Mouse (Mus musculus) CH12.LX (cell line): ENCODE measurements at regions not wholly inside any gene's neighbourhood (a gene's known extent, or its start where the extent isn't known, plus 50 kb on each side); places are given as distances from the start of the nearest gene placed in this dataset.

Experiments
- DNase-seq: peaks from one replicate; pipeline ENCODE4 v3.0.0-alpha.2; 2013; ENCODE audit errors: extremely low read depth
- H3K27ac ChIP-seq: 2 replicates; pipeline ENCODE4 v1.5.1; 2012; ENCODE audit warnings: low read depth, mild to moderate bottlenecking, control low read depth, moderate library complexity; ENCODE audit not compliant: insufficient read depth
- H3K27me3 ChIP-seq: replicated peaks from 2 replicates; pipeline ENCODE3; 2012; ENCODE audit warnings: inconsistent platforms
- H3K36me3 ChIP-seq, 2 experiments: replicated peaks in 1 of 2; 2 replicates each; pipeline versions ENCODE3 to v1.6.1; 2012; ENCODE audit warnings: inconsistent platforms in 1 of 2, low read length in 1 of 2, mild to moderate bottlenecking in 1 of 2, mixed read lengths in 1 of 2, moderate library complexity in 1 of 2; ENCODE audit not compliant: control insufficient read depth in 1 of 2, insufficient read depth in 1 of 2
- H3K4me1 ChIP-seq, 2 experiments: 2 replicates each; pipeline ENCODE4 v1.6.1; 2012; ENCODE audit warnings: inconsistent platforms in 1 of 2, moderate library complexity in 1 of 2; ENCODE audit not compliant: insufficient read depth in 2 of 2, control insufficient read depth in 1 of 2
- H3K4me2 ChIP-seq: 2 replicates; pipeline ENCODE4 v1.6.1; 2012; ENCODE audit warnings: low read depth, mild to moderate bottlenecking, control low read depth; ENCODE audit not compliant: poor library complexity, insufficient read depth, severe bottlenecking
- H3K4me3 ChIP-seq, 3 experiments: fragments of 150-350 bp in 1 of 3; sonication (generic) in 1 of 3; replicated peaks in 1 of 3; 2 replicates each; pipeline versions ENCODE3 to v1.5.1; 2011 to 2012; ENCODE audit warnings: low read depth in 2 of 3, low read length in 2 of 3, mild to moderate bottlenecking in 2 of 3, moderate library complexity in 2 of 3, control low read depth in 1 of 3, improper control_type of control experiment in 1 of 3, inconsistent platforms in 1 of 3, mixed read lengths in 1 of 3; ENCODE audit not compliant: poor library complexity in 1 of 3
- H3K79me2 ChIP-seq: replicated peaks from 2 replicates; pipeline ENCODE4 v1.6.1; 2012; ENCODE audit warnings: mild to moderate bottlenecking, moderate library complexity; ENCODE audit not compliant: control insufficient read depth, poor library complexity, insufficient read depth, severe bottlenecking; ENCODE audit errors: extremely low read depth
- H3K9ac ChIP-seq: 2 replicates; pipeline ENCODE4 v1.6.1; 2012; ENCODE audit warnings: low read depth, mild to moderate bottlenecking, control low read depth, moderate library complexity; ENCODE audit not compliant: insufficient read depth
- H3K9me3 ChIP-seq: replicated peaks from 2 replicates; pipeline ENCODE3; 2012; ENCODE audit warnings: low read length, inconsistent platforms, mixed read lengths
- CHD1 ChIP-seq: IDR thresholded peaks from 2 replicates; pipeline ENCODE4 v1.6.1; 2012; ENCODE audit warnings: low read depth, low read length, improper control_type of control experiment, inconsistent platforms
- CHD2 ChIP-seq: IDR thresholded peaks from 2 replicates; pipeline ENCODE4 v1.6.1; 2011; ENCODE audit warnings: low read length, improper control_type of control experiment
- CTCF ChIP-seq, 2 experiments: IDR thresholded peaks in 1 of 2; conservative IDR thresholded peaks in 1 of 2; 2 replicates each; pipeline ENCODE4 v1.5.1; 2011 to 2012; ENCODE audit warnings: low read depth in 2 of 2, low read length in 2 of 2, improper control_type of control experiment in 1 of 2, inconsistent platforms in 1 of 2, mild to moderate bottlenecking in 1 of 2, moderate library complexity in 1 of 2
- E2F4 ChIP-seq: IDR thresholded peaks from 2 replicates; pipeline ENCODE4 v1.6.1; 2011; ENCODE audit warnings: low read depth, low read length, improper control_type of control experiment; ENCODE audit not compliant: insufficient replicate concordance
- ELF1 ChIP-seq: IDR thresholded peaks from 2 replicates; pipeline ENCODE4 v1.6.1; 2014; ENCODE audit warnings: low read depth, mild to moderate bottlenecking, inconsistent platforms, low read length, improper control_type of control experiment
- GABPA ChIP-seq: IDR thresholded peaks from 2 replicates; pipeline ENCODE4 v1.6.1; 2012; ENCODE audit warnings: low read depth, low read length, improper control_type of control experiment, inconsistent platforms; ENCODE audit not compliant: insufficient replicate concordance
- HCFC1 ChIP-seq: IDR thresholded peaks from 2 replicates; pipeline ENCODE4 v1.6.1; 2012; ENCODE audit warnings: low read depth, mild to moderate bottlenecking, inconsistent platforms, low read length, improper control_type of control experiment
- JUN ChIP-seq: IDR thresholded peaks from 2 replicates; pipeline ENCODE4 v1.6.1; 2011; ENCODE audit warnings: low read depth, mild to moderate bottlenecking, low read length, improper control_type of control experiment, moderate library complexity; ENCODE audit not compliant: insufficient read depth
- JUND ChIP-seq: conservative IDR thresholded peaks from 2 replicates; pipeline ENCODE4 v1.6.1; 2011; ENCODE audit warnings: low read depth, low read length, improper control_type of control experiment
- KAT2A ChIP-seq: IDR thresholded peaks from 2 replicates; pipeline ENCODE4 v1.6.1; 2012; ENCODE audit warnings: low read length, improper control_type of control experiment, inconsistent platforms; ENCODE audit not compliant: insufficient replicate concordance
- MAX ChIP-seq: IDR thresholded peaks from 2 replicates; pipeline ENCODE4 v1.6.1; 2011; ENCODE audit warnings: low read length, improper control_type of control experiment
- MAZ ChIP-seq: IDR thresholded peaks from 2 replicates; pipeline ENCODE4 v1.6.1; 2012; ENCODE audit warnings: low read depth, mild to moderate bottlenecking, inconsistent platforms, low read length, improper control_type of control experiment, moderate library complexity
- MEF2A ChIP-seq: IDR thresholded peaks from 2 replicates; pipeline ENCODE4 v1.6.1; 2014; ENCODE audit warnings: low read depth, mild to moderate bottlenecking, inconsistent platforms, low read length, improper control_type of control experiment, borderline replicate concordance
- MYC ChIP-seq: IDR thresholded peaks from 2 replicates; pipeline ENCODE4 v1.6.1; 2011; ENCODE audit warnings: low read depth, mild to moderate bottlenecking, improper control_type of control experiment, low read length
- POLR2A ChIP-seq: IDR thresholded peaks from 2 replicates; pipeline ENCODE4 v1.6.1; 2011; ENCODE audit warnings: low read depth, mild to moderate bottlenecking, improper control_type of control experiment, low read length
- RAD21 ChIP-seq: IDR thresholded peaks from 2 replicates; pipeline ENCODE4 v1.6.1; 2011; ENCODE audit warnings: low read depth, mild to moderate bottlenecking, low read length, improper control_type of control experiment, moderate library complexity
- UBTF ChIP-seq: IDR thresholded peaks from 2 replicates; pipeline ENCODE4 v1.6.1; 2012; ENCODE audit warnings: low read depth, mild to moderate bottlenecking, inconsistent platforms, low read length, improper control_type of control experiment, moderate library complexity
- USF1 ChIP-seq: IDR thresholded peaks from 2 replicates; pipeline ENCODE4 v1.6.1; 2014; ENCODE audit warnings: low read depth, mild to moderate bottlenecking, inconsistent platforms, low read length, improper control_type of control experiment
- ZC3H11A ChIP-seq: IDR thresholded peaks from 2 replicates; pipeline ENCODE4 v1.6.1; 2012; ENCODE audit warnings: low read depth, mild to moderate bottlenecking, inconsistent platforms, low read length, improper control_type of control experiment
- ZMIZ1 ChIP-seq: IDR thresholded peaks from 2 replicates; pipeline ENCODE4 v1.6.1; 2012; ENCODE audit warnings: low read depth, mild to moderate bottlenecking, inconsistent platforms, low read length, improper control_type of control experiment
- dilution Hi-C: fragments of 300-500 bp; cut with MboI; formaldehyde crosslinking; loops from 2 replicates; pipeline ENCODE4 v1.14.3; 2020; ENCODE audit warnings: low sequenced_read_pairs; ENCODE audit not compliant: extremely low pct_unique_long_range_greater_than_20kb, extremely low pct_ligation_motif_present
- in situ Hi-C: fragments of 300-500 bp; cut with MboI; formaldehyde crosslinking; loops from 3 replicates; pipeline ENCODE4 v1.14.3; 2019; ENCODE audit warnings: low sequenced_read_pairs, low pct_ligation_motif_present, low pct_unique_long_range_greater_than_20kb, mixed read lengths

- Histone ChIP-seq H3K9me3 (peaks cover 74% of the 10 kb centered on the region), H3K4me3 (no peak overlapping the region), H3K79me2 (no peaks in the 10 kb centered on the region), H3K27ac (no peak overlapping the region), H3K9ac (no peak overlapping the region), H3K4me2 (no peak overlapping the region), H3K36me3 (no peaks in the 10 kb centered on the region), H3K27me3 (no peaks in the 10 kb centered on the region), H3K4me1 (no peaks in the 10 kb centered on the region)
- no peak for TF ChIP-seq MEF2A
- no peak for TF ChIP-seq HCFC1
- TF ChIP-seq RAD21 = no peak
- no peak for TF ChIP-seq CHD2
- no peak for TF ChIP-seq MYC
- TF ChIP-seq KAT2A = no peak
- no peak for TF ChIP-seq JUN
- no peak for TF ChIP-seq ZC3H11A
- TF ChIP-seq CHD1 = no peak
- no peak for TF ChIP-seq UBTF
- no peak for TF ChIP-seq E2F4
- TF ChIP-seq POLR2A = no peak
- no peak for TF ChIP-seq ELF1
- no peak for DNase-seq
- dilution Hi-C loops (no loop called here), in situ Hi-C loops (no loop called here)
Observed at GRCm38 (mm10) chr11:112407681-112408080, 374.3 kb upstream of the Sox9 start.

GRCm38 (mm10) chr11:112412434-112412833, 369.6 kb upstream of the Sox9 start:
- no peak for DNase-seq
- Histone ChIP-seq H3K9ac (no peak overlapping the region), H3K4me3 (no peak overlapping the region), H3K4me2 (no peak overlapping the region), H3K4me1 (no peaks in the 10 kb centered on the region), H3K9me3 (peaks cover 76% of the 10 kb centered on the region), H3K79me2 (no peaks in the 10 kb centered on the region), H3K27me3 (no peaks in the 10 kb centered on the region), H3K27ac (no peak overlapping the region), H3K36me3 (no peaks in the 10 kb centered on the region)
- no peak for TF ChIP-seq MAX
- no peak for TF ChIP-seq CTCF (conservative IDR thresholded peaks at IDR 0.05 in 1 of 2, IDR thresholded peaks at IDR 0.05 in 1 of 2; ENCODE audit: low read depth in 2 of 2, low read length in 2 of 2)
- TF ChIP-seq UBTF = no peak
- no peak for TF ChIP-seq JUND
- TF ChIP-seq MYC = no peak
- no peak for TF ChIP-seq ZMIZ1
- dilution Hi-C loops (no loop called here), in situ Hi-C loops (no loop called here)

- dilution Hi-C loops = no loop called here
- in situ Hi-C loops = no loop called here
- H3K4me2 ChIP-seq = no peak overlapping the region
- no peak overlapping the region for H3K4me3 ChIP-seq
- H3K27ac ChIP-seq = no peak overlapping the region
- H3K36me3 ChIP-seq = no peaks in the 10 kb centered on the region
- DNase-seq = no peak
- H3K79me2 ChIP-seq = no peaks in the 10 kb centered on the region
- no peak for TF ChIP-seq MAZ
- TF ChIP-seq USF1 = no peak
- no peak for TF ChIP-seq GABPA
- H3K9ac ChIP-seq = no peak overlapping the region
- H3K9me3 ChIP-seq = peaks cover 61% of the 10 kb centered on the region
- H3K4me1 ChIP-seq = no peaks in the 10 kb centered on the region
- no peaks in the 10 kb centered on the region for H3K27me3 ChIP-seq
Observed at GRCm38 (mm10) chr11:112442639-112443038, 339.4 kb upstream of the Sox9 start.
